Mouse (Mus musculus) fibroblast of lung, adult 2 months (primary cell): ENCODE data around the gene Sstr3.

Experiments used
- DNase-seq: peaks from one replicate; pipeline ENCODE4 v3.0.0-alpha.2; 2011; ENCODE audit warnings: low read depth

Sstr3 gene

DNA sequence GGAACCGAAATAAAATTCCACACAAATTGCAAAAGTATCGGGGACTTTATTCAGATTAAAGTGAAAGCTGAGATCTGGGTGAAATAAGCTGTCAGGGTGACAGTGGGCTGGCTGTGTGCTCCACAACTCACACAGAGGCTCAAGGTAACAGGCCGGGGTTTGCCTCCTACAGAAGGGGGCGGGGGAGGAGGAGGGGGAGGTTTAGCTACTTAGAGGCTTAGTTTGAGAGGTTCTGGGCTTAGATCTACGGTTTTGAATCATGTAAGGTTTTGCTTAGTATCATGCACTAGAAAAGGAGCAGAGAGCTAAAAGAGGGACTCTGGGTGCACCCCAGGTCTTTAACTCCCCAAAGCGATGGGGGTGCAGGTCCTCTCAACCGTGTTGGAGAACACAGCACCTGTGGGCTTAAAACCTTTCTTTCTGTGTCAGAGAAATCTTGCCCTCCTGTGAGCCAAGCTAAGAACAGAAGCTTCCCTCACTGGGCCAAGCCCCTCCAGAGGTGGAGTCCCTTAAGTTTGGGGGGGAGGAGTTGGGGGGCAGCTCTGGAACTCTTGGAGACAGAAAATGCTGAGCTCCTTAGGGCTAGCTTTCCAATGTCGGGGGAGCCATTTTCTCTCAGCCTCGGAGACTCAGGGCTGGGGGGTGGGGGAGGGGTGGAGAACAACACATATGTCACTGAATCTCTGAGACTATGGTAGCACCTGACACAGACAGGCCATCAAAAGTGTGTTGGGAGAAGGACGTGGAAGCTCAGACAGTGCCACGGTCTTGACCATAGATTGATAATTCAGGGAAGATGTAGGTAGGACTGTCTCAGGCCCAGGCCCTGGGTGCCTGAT, 14.9 kb upstream of the Sstr3 start:
- DNase-seq, result no peak

DNA sequence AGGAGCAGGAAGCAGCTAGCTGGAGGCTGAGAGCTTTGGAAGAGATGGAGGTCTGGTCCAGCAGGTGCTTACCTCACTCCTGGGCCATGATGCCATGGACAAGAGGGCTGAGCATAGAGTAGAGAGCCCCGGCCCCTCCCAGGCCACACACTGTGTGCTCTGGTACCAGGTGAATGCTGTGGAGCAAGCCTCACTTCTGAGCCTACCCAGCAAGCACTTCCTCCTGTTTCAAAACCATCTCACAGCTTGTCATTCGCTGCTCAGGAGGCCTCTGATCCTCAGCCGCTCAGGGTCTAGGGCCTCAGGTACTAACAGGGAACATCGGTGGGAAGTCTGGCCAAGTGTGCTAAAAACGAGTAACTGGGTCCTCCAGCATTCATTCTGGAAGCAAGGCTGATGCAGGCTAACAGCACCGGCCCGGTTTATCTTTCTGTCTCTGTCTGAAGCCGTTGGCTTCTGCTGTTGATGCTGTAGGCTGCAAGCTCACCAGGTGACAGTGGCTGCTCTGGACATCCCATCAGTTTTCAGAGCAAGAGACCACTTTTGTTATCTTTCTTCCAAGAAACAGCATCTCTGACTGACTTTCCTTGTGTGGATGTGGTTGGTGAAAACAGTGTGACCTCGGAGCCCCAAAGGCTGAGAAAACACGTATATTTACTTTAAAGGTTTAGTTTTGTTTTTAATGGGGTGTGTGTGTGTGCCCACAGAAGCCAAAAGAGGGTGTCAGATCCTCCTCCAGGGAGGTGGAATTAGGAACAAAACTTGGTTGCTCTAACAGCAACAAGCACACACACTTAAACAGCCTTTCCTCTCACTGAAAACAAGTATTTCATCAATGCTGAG, 13.4 kb upstream of the Sstr3 start:
- no peak for DNase-seq

DNA sequence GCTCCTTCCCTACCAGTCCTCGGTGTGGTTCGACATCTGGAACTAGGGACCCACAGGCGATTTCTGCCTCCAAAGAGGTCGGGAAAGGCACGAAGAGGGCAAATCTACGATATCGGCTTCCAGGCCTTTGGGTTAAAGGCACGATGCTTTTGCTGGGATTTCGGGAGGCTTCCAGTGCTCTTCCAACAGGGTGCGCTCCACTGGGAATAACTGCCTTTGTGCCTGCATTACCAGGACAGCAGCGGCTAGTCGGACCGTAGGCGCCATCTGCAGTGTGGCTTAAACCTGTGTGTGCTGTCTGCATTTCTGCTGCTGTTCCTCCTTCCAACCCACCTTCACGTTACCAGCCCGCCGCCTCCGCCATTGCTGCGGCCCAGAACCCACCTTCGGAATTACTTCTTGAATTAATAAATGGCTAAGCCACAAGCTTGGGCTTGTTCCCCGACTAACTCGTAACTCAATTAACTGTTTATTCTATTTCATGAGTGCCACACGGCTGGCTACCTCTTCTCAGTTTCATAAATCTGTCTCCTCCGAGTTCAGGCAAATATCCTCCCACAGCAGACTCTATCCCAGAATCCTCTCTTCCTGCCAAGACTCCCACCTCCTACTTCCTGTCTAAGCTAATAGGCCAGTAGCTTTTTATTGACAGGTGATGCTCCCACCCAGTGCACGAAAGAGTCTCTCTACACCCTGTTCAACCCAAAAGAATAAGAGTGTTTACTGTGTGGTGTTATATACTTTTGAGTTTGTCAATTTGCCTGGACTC, 10.2 kb upstream of the Sstr3 start:
- no peak for DNase-seq

DNA sequence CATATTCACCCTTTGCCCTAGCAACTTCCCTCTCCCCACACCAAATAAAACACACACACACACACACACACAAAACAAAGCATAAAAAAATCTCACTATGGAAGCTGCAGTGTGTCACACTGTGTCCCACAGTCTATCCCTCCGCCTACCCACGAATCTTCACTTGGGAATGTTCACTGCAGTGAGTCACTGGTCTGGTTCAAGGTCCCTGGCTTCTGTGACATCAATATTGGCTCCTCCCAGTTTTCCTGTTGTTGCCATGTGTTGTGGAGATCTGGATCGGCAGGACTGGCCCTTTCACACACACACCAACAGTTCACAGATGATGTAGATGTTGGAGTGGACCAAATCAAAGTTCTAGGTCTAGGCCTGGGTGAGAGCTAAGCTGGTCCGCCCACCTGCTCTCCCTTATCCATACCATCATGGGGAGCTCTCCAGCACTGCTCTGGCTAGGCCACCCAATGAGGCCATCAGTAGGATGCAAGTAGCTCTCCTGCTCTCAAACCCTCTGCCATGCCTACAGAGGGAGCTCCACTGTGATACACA, 4.8 kb upstream of the Sstr3 start:
- DNase-seq, result peak; percentile 3

DNA sequence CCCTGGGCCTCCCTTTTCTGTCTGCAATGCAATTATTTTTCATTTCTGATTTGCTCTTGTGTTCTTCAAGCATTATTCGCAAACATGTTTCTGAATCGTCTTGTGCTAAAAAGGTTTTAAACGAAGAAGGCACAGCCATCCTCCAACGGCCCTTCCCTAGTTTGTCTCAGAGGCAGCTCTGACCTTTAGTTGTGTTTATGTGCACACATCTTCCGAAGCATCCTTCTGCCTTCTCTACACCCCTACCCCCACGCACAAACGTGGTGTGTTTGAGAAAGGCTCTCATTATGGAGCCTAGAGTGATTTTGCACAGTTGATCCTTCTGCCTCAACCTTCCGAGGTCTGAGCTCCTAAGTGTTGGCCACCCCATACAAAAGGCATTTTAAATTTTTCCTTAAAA, 4.2 kb upstream of the Sstr3 start:
- no peak for DNase-seq

DNA sequence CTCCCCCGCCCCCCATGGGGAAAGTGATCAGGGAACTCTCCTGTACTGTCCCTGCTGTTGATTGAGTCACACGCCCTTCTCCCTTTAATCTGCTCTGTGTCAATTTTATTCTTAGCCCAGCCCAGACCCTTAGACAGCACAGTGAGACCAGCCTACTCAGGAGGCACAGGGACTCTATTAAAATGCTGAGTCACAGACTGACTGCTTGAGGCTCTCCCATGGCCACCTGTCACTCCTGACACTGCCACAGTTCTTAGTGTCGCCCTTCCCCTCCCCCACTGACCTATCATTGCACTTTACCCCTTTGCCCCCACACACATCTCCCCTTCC, 3.8 kb upstream of the Sstr3 start:
- no peak for DNase-seq

DNA sequence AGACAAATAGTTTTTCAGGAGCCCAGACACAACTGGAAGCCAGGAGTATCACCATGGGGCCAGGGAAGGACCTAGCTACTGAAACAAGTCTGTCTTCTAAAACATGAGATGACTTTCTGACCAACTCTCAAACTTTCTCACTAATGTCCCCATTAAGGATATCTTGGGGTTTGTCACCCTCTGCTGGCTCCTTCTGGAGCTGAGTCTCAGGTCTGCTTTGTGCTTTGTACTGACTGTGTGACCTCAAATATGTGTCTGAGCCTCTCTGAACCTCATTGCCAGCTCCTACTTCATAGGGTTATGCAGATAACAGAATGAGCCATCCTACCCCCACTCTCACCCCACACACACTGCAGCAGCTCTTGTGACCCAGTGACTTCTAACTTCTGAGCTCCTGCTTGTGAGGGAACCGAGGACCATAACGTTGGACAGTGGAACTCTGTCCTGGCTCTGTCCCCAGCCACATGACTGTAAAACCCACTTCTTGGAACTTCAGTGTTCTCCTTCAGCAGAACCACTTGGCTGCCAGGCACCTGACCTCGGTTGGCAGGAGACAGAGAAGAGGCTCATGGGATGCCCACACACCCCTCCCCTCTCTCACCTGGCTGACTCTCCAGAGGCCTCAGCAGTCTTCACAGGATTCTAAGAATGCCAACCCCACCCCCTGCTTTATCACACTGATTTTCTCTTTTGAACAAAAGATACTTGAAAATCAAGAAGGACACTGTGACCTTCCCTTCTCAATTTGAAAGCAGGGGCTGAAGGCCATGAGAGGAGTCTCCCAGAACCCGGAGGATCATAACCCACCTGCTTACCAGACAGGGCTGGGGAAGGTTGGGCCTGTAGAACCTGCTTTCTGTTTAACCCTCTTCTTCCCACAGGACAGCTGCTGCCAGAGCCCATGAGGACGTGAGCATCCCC, 3.2 kb upstream of the Sstr3 start:
- peak; percentile 21 for DNase-seq

DNA sequence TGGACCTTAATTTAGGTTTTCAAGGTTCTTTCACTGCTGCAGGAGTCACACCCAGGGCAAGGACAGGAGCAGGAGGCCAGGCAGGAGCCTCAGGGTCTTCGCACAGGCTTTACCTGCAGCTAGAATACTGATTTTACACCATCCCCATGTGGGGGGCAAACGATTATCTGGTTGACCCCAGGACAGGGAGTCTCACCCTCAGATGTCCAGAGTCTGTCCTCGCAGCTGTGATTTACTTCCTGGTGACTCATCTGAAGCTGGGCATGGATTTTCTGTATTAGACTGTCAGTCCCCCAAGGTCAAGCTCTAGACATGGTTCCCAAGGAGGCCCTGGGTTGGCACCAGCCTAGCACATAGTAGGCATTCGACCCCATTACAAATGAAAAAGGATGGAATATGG, 1.6 kb upstream of the Sstr3 start:
- no peak for DNase-seq

DNA sequence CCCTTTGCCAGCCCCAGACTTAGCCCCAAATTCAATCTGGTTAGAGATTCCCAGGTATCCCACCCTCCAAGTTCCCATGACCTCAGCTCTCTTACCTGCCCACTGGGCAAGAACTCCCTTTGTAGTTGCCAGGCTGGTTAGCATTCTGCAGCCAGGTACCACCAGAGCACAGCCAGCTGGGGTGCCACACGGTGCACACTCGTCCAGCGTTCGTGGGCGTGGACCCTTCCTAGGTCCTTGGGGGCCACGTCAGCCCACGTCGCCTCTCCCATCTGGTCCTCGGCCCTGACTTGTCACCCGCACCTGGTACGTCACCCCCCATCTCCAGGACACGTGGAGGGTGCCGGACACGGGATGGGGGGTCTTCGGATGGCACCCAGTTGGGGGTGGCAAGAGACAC, 444 bp downstream of the Sstr3 start:
- no peak for DNase-seq

DNA sequence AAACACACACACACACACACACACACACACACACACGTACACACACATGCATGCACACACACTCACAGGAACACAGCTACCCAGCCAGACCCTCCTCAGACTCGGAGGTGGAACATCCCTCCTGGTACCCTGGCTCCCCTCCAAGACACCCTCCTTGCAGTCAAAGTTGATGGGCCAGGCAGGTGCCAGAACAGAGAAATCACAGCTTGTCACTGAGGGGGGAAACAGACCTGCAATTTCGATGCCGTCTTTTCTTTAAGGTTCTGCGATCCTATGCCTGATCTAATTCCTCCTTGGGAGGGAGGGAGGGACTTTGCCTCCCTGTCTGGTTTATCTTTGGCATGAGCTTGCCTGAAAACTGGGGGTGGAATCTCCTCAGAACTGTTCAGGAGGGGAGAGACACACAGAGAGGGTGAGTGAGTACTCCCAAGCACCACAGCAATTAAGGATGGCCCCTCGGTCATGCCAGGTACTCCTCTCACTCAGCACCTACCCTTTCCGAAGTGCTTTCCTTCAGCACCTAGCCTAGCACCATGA, 1.6 kb downstream of the Sstr3 start:
- no peak for DNase-seq

DNA sequence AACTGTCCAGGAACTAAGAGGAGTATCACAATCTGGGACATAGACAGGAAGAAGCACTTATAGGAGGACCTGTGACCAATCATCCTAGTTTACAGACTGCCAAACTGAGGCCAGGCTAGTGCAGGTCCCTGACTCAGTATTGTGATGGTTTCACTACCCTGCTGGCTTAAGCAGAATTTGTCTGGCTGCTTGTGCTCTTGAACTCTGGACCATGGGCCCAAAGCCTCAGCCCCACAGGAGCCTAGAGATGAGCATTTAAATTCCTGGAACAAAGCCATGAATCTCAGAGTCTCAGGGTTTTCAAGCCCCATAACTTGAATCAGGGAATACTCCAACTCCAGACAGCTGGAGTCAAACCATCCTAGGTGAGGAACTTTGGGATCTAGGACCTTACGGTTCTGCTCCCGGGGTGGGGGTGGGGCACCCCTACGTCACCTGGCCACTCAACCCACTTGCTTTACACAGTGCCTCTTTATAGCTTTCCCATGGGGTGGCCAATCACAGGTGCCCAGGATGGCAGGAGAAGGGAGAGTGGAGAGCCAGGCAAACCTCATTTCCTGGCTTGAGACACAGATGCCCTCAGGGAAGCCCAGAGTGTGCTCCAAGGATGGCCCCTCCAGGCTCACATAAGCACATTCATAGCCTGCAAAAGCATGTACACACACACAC, 2.3 kb downstream of the Sstr3 start:
- DNase-seq, result no peak

DNA sequence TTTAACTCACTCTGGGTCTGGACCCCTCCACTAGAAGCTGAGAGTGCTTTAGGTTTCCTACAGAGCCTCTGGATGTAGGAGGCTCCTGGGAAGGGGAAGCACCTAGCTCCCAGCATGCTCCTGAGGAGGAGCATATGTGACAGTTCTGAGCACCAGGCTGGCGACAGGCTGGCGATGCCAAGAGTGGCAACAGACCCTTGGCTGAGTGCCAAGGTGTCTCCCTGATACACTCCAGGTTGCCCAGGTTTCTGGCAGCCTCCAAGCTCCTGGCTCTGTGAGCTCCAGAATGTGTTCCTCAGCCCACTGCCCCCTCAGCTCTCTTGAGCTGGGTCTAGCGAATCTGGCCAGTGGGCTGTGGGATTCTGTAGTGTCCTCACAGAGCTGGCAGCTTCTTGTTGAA, 2.9 kb downstream of the Sstr3 start:
- DNase-seq, result no peak

DNA sequence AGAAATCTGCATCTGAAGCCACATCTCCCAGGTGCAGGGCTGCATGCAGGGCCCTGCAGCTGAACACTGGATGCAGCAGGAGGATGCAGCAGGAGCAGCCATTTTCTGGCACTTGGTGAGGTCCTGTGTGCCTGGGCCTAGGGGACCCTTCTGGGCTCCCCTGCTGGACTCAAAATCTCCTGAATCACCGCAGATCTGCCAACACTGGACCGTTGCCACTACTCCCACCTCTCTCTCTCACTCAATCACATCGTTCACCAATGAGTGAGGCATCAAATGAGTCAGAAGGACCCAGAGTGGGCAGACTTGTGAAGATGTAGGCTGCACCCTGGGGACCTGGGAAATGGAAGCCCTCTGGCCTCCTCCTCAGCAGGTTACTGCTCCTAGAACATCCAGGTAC, 3.4 kb downstream of the Sstr3 start:
- no peak for DNase-seq

DNA sequence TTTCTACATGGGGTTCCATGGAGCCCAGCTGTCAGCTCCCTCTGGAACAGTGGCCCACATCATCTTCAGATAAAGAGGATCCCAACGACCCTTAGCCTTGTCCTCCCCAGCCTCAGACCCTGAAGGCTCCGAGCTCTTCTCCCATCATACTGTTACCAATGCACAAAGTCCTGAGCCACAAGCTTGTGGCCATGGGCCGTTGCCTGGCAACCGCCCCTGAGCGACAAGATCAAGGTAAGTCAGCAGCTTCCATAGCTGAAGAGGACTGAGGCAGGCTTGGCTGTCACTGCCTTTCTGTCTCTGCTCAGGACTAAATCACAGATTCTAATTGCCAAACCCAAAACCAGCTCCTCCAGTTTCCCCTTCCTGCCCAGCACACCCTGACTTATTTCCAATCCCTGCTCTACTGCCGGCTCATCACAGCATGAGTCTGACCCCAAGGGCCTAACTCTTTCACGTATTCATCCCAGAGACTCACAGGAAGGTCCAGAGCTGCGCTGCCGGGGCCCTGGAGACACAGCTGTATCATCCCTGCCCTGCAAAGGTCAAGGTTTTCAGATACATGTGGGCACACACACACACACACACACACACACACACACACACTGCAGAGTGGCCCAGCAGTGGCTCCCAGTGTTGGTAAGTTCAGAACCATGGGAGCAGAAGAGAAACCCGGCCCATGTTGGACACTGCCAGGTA, 8.6 kb downstream of the Sstr3 start:
- DNase-seq, result no peak

DNA sequence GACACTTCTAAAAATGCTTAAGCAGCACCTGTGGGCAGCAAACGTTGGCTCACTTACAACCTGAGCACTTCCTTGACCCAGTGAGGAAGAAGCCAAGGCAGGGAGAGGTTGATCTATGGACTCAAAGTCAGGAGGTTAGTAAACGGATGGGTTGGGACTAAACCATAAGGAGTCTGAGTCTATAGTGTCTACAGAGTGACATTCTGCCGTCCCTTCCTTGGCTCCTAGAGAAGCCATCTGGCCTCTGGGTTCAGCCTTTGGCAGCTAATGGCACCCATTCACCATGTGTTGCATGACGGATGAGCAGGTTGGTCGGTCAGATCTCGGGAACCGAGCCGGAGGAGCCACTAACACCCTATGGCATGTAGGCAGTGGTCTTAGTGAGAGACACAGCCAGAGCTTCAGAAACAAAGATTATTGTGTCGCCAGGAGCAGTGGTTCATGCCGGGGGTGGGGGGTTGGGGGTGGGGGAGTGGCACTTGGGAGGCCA, 11.1 kb downstream of the Sstr3 start:
- no peak for DNase-seq

DNA sequence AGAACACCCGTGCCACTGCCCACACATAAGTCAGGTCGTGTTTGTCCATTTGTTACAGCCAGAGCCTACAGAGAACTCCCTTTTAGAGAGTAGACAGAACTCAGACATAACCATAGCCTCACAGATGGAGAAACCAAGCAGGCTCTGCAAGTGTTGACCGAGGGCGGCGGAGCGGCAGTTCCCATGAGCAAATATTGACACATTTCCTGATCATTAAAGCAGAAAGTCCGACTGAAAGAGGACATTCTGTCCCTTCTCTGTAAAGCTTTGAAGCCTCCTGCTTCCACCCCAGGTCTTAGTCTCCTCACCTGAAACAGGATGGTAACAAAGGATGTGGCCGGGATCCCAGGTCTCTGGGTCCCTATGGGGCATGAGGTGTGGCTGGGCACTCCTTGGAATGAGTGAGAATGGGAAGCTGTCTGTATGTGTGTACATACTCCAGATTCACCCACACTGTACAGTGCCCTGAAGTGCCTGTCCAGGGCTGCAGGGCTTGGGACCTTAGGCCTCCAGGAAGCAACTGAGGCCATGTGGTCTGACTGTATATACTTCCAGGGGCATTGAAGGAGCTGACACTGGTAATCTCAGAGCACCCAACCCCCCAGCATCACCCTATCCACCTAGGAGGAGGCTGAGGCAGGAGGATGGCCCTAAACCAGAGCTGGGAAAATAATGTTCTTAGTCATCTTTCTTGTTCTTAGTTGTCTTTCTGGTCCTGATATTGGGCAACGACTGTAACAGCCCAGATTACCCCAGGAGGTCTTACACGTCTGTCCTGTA, 11.7 kb downstream of the Sstr3 start:
- DNase-seq, result no peak

DNA sequence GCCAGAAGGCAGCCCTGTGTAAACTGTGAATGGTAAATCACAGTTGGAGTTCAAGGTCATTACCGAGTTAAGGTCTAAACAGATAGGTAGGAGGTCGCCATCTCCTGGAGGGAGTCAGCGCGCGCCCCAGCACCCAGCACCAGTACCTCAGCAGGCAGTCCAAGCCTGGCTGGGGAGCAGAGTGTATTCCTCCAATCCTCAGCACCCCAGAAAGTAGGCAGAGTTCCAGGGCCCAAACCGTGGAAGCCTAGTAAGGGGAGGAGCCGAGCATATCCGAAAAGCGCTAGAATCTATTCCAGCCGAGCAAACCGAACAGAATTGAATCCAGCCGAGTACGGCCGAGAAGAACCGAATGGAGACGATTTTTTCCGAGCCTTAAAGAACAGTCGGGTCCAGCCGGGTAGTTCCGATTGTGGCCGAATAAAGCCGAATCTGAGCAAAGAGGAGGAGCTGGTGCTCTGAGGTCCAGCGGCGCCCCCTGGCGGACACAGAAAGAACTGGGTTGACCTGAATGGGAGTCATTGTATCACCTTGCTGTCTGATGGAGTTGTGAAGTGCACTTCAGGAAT, 12.5 kb downstream of the Sstr3 start:
- peak; percentile 97 for DNase-seq

DNA sequence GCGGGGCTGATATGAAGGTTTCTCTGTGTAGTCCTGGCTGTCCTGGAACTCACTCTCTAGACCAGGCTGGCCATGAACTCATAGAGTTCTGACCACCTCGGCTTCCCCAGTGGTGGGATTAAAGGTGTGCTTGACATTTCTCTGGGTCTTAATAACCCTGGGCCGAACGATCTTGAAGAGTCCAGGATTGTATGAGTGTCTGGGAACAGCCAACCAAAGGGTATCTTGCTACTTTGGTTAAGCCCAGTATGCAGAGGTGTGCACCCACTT, 13.1 kb downstream of the Sstr3 start:
- DNase-seq, result no peak
